Mouse (Mus musculus): ENCODE data around the gene Pnisr. TPM values are rescaled to one million over a fixed set of nuclear protein-coding genes. Genes with fewer than 3 reads are reported as not detected.

Pnisr gene
- 103 and 137 TPM in 2 replicates for polyA plus RNA-seq (2011; ENCODE audit: insufficient read length, low read depth, missing spikeins)

DNA sequence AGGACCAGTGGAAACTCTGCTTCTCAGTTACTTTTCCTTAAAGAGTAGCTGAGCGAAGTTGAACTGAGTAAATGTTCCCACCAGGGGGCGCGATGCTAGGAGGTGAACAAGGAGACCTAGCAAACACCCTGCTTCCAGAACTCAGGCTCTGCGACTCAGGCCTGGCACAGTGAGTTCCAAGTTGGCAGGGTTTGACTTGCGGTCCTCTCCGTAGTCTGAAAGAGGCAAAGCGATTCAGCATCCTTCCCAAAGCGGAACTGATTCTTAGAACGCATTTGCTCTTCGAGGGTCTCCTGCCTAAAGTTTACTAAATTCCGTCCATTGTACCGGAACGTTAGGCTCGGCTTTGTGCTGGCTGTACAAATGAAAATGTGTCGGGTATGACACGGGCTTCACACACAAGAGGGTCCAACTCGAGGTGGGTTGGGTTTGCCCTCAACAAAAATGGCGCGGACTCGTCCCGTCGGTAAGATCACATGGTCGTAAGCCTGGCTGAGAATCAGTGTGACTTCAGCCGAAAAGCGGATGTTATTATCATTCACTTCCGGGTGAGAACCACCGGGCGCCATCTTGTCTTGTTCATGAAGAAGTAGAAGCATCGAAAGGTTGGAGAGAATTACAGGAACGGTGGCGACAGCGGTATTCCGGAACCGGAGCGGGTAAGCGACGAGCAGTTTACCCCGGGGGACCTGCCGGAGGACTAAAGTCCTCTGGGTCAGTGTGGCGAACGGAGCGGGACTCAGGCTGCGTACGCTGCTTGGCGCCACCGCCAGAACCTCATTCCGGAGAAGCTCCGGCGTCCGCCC is at the start of gene Pnisr:
Pnisr (plus strand) TSS at position 103 of the 806 bp plus-strand sequence.
- peak; percentile 59 for TF ChIP-seq POLR2A (IDR thresholded peaks at IDR 0.05; ENCODE audit: low read depth, low read length)
- peak; percentile 50; the same call in 1 of the 2 replicates for TF ChIP-seq CTCF (IDR thresholded peaks at IDR 0.05; ENCODE audit: borderline replicate concordance, insufficient read depth, low read length)
- Histone ChIP-seq H3K4me3 (ENCODE audit: insufficient read depth, low read length) (peak within 1 kb of the TSS; percentile 91), H3K27ac (ENCODE audit: insufficient read depth, low read length) (peak within 1 kb of the TSS; percentile 97), H3K4me1 (ENCODE audit: control insufficient read depth, insufficient read depth, low read length) (0 out of 2 replicates have a peak, but pooled peaks cover 5% of the 10 kb centered on the region)

DNA sequence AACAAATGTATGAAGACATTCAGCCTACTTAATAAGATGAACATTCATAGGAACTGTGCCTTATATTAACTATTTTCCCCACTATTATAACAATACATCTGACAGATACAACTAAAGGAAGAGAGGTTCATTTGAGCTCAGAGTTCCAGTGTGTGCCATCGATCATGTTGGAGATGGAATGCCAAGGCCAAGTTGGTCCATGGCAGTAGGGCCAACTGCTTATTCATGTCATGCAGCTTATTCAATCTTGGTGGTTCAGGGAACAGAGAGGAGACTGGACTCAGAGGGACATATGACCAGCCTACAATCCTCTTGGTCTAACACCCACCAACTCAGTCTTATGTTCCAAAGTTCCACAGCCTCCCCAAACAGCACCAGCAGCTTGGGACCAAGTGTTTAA is 46.4 kb upstream of the Pnisr start:
- H3K4me1 ChIP-seq (ENCODE audit: control insufficient read depth, insufficient read depth, low read length): no peaks in the 10 kb centered on the region
- TF ChIP-seq POLR2A (IDR thresholded peaks at IDR 0.05; ENCODE audit: low read depth, low read length) (no peak), CTCF (IDR thresholded peaks at IDR 0.05; ENCODE audit: borderline replicate concordance, insufficient read depth, low read length) (no peak)
- H3K4me3 ChIP-seq (ENCODE audit: insufficient read depth, low read length): no peak overlapping the region
- no peak overlapping the region for H3K27ac ChIP-seq (ENCODE audit: insufficient read depth, low read length)

DNA sequence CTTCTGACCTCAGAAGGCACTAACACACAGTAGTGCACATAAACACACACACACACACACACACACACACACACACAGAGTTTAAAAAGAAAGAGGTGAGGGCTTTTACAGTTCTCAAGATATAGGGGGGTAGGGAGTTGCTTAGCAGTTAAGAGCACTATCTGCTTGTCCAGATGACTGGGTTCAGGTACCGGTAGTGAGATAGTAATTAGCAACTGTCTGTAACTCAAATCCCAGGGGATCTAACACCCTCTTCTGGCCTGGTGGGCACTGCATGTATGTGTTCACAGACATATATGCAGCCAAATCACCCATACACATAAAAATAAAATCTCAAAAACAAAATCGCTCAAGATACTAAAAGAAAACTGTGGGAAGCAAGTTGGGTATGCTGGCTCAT is 45.8 kb upstream of the Pnisr start:
- no peak for TF ChIP-seq CTCF (IDR thresholded peaks at IDR 0.05; ENCODE audit: borderline replicate concordance, insufficient read depth, low read length)
- no peak for TF ChIP-seq POLR2A (IDR thresholded peaks at IDR 0.05; ENCODE audit: low read depth, low read length)
- Histone ChIP-seq H3K4me1 (ENCODE audit: control insufficient read depth, insufficient read depth, low read length) (no peaks in the 10 kb centered on the region), H3K4me3 (ENCODE audit: insufficient read depth, low read length) (no peak overlapping the region), H3K27ac (ENCODE audit: insufficient read depth, low read length) (no peak overlapping the region)

DNA sequence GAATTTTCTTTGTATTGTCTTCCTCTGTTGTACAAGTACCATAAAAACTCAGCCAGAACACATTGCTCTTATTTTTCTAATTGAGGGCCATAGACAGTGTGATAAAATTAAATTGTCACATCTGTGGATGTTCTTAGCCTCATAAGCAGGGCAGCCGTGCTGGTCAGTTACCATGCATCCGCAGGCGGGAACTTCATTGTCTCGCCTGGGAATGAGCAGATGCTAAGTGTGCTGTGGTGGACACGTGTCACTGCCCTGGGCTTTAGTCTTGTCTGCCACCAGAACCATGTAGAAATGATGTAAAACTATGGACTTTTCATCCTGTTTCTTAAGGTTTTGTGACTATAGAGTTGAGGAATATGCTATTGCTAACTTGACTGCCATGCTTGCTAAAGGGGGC is 40.2 kb upstream of the Pnisr start:
- TF ChIP-seq CTCF (IDR thresholded peaks at IDR 0.05; ENCODE audit: borderline replicate concordance, insufficient read depth, low read length) (no peak), POLR2A (IDR thresholded peaks at IDR 0.05; ENCODE audit: low read depth, low read length) (no peak)
- no peak overlapping the region for H3K27ac ChIP-seq (ENCODE audit: insufficient read depth, low read length)
- H3K4me3 ChIP-seq (ENCODE audit: insufficient read depth, low read length): no peak overlapping the region
- H3K4me1 ChIP-seq (ENCODE audit: control insufficient read depth, insufficient read depth, low read length): no peaks in the 10 kb centered on the region

DNA sequence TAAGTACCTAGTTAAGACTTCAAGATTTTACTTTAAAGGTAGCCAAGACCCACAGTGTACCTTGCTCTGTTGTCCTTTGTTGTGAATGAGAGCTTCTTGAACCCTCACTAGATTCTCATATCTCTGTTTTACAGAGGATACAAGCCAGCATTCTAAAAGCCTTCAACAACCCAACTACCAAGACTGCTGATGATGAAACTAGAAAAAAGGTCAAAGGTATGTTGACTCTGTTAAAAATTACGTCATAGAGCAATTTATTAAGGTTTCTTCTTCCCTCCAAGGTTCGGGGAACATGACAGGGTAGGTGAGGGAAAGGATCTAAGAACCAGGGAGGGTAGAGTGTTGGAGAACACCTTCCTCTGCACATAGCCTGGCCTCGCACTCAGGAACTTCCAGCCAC is 36.8 kb upstream of the Pnisr start:
- Histone ChIP-seq H3K4me3 (ENCODE audit: insufficient read depth, low read length) (no peak overlapping the region), H3K4me1 (ENCODE audit: control insufficient read depth, insufficient read depth, low read length) (no peaks in the 10 kb centered on the region), H3K27ac (ENCODE audit: insufficient read depth, low read length) (no peak overlapping the region)
- TF ChIP-seq POLR2A (IDR thresholded peaks at IDR 0.05; ENCODE audit: low read depth, low read length): no peak
- TF ChIP-seq CTCF (IDR thresholded peaks at IDR 0.05; ENCODE audit: borderline replicate concordance, insufficient read depth, low read length): no peak

DNA sequence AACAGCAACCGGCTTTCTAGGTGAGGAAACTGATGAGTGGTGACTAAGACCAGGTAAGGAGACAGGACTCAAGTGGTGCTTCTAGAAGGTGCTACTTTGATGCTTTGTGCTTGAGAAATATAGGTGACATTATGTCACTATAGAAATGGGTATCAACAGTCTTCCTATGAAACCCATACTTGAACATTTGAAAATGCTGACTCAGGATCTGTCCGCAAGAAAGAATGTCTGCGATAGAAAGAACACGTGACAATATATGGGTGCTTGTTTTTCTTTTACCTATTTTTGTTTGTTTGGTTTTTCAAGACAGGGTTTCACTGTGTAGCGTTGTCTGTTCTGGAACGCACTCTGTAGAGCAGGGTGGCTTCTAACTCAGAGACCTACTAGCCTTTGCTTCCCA is 34.7 kb upstream of the Pnisr start:
- Histone ChIP-seq H3K4me3 (ENCODE audit: insufficient read depth, low read length) (no peak overlapping the region), H3K27ac (ENCODE audit: insufficient read depth, low read length) (no peak overlapping the region), H3K4me1 (ENCODE audit: control insufficient read depth, insufficient read depth, low read length) (no peaks in the 10 kb centered on the region)
- TF ChIP-seq CTCF (IDR thresholded peaks at IDR 0.05; ENCODE audit: borderline replicate concordance, insufficient read depth, low read length) (no peak), POLR2A (IDR thresholded peaks at IDR 0.05; ENCODE audit: low read depth, low read length) (no peak)

DNA sequence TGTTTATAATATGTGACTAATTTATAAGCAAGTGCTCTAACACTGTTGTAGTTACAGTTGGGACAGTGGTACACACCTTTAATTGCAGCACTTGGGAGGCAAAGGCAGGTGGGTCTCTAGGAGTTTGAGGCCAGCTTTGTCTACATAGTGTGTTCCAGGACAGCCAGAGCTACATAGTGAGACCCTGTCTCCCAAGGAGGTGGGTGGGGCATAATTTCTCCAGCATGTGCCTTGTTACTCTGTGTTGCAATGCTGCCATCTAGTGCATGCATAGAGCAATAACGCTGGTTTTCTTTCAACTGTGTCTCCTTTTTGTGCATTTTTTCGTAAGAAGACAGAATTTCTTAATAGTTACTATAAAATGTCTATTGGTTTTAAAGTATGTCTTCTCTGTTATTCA is 33.4 kb upstream of the Pnisr start:
- TF ChIP-seq CTCF (IDR thresholded peaks at IDR 0.05; ENCODE audit: borderline replicate concordance, insufficient read depth, low read length) (peak; percentile 41; the same call in 1 of the 2 replicates), POLR2A (IDR thresholded peaks at IDR 0.05; ENCODE audit: low read depth, low read length) (no peak)
- Histone ChIP-seq H3K27ac (ENCODE audit: insufficient read depth, low read length) (no peak overlapping the region), H3K4me3 (ENCODE audit: insufficient read depth, low read length) (no peak overlapping the region), H3K4me1 (ENCODE audit: control insufficient read depth, insufficient read depth, low read length) (no peaks in the 10 kb centered on the region)

DNA sequence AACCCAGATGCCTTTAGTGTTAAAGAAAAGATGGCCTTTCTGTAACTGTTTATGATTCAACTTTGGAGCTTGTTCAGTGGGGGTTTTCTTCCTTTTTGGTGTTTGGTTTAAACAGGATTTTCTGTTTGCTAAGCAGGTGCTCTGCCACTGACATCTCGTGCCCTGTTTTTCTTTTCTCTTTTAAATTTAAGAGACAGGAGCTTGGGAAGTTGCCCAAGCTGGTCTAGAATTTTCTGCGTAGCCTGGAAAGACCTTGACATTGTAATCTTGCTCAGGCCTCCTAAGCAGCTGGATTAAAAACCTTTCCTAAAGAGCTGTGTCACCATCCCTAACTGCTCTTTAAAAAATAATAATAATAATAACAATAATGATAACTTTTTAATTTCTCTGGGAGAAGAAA is 20.8 kb upstream of the Pnisr start:
- H3K4me1 ChIP-seq (ENCODE audit: control insufficient read depth, insufficient read depth, low read length): no peaks in the 10 kb centered on the region
- H3K4me3 ChIP-seq (ENCODE audit: insufficient read depth, low read length): no peak overlapping the region
- TF ChIP-seq POLR2A (IDR thresholded peaks at IDR 0.05; ENCODE audit: low read depth, low read length) (no peak), CTCF (IDR thresholded peaks at IDR 0.05; ENCODE audit: borderline replicate concordance, insufficient read depth, low read length) (no peak)
- no peak overlapping the region for H3K27ac ChIP-seq (ENCODE audit: insufficient read depth, low read length)

DNA sequence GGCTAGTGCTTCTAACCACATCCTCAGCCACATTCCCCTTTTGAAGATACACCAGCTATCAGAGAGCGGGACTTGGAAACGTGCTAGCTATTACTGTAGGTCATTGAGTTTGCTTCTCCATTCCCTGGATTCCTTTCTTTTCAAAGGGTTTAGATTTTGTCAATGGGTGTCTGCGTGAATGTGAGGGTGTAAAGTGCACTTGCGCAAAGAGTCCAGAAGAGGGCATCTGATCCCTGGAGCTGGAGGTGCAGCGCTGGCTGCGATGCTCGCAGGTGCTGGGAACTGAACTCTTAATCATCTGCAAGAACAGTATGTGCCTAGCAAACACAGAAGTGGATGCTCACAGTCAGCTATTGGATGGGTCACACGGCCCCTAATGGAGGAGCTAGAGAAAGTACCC is 14.5 kb upstream of the Pnisr start:
- no peak for TF ChIP-seq CTCF (IDR thresholded peaks at IDR 0.05; ENCODE audit: borderline replicate concordance, insufficient read depth, low read length)
- no peak for TF ChIP-seq POLR2A (IDR thresholded peaks at IDR 0.05; ENCODE audit: low read depth, low read length)
- Histone ChIP-seq H3K4me3 (ENCODE audit: insufficient read depth, low read length) (no peak overlapping the region), H3K4me1 (ENCODE audit: control insufficient read depth, insufficient read depth, low read length) (no peaks in the 10 kb centered on the region), H3K27ac (ENCODE audit: insufficient read depth, low read length) (no peak overlapping the region)

DNA sequence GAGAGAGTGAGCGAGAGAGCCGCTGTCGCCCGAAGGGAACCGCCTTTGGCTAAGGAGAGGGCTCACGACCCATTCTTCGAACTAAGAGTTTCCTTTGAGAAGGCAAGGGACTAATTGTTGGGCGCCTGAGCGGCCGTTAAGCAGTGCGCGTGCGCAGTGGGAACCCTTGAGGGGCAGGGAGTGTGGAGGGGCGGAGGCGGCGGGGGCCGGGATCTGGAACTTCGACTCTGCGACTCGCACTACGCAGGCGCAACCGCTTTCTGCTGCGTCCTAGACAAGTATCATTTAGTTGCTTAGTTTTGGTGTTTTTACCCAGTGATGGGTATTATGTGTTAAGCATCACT is 876 bp downstream of the Pnisr start:
- Histone ChIP-seq H3K4me1 (ENCODE audit: control insufficient read depth, insufficient read depth, low read length) (0 out of 2 replicates have a peak, but pooled peaks cover 5% of the 10 kb centered on the region), H3K4me3 (ENCODE audit: insufficient read depth, low read length) (peak overlapping the region; percentile 91), H3K27ac (ENCODE audit: insufficient read depth, low read length) (peak overlapping the region; percentile 93)
- TF ChIP-seq CTCF (IDR thresholded peaks at IDR 0.05; ENCODE audit: borderline replicate concordance, insufficient read depth, low read length) (no peak), POLR2A (IDR thresholded peaks at IDR 0.05; ENCODE audit: low read depth, low read length) (peak; percentile 42; the same call in 1 of the 2 replicates)
